Mouse (Mus musculus) kidney, embryonic 14.5 days (tissue): ENCODE results near the gene Col27a1. TPM values are rescaled to one million over a fixed set of nuclear protein-coding genes. Genes with fewer than 3 reads are reported as not detected.

Source experiments
- ATAC-seq: fragments of 200-750 bp; cut with Nextera tagmentation; 2 replicates; pipeline ENCODE4 v1.8.0; 2017; ENCODE audit warnings: moderate number of reproducible peaks, mild to moderate bottlenecking, moderate TSS enrichment, moderate library complexity; ENCODE audit not compliant: low FRiP score, low TSS enrichment
- H3K27ac ChIP-seq: fragments of 300-500 bp; sonication (generic); 2 replicates; pipeline ENCODE4 v1.5.1; 2014; ENCODE audit warnings: low read depth, mild to moderate bottlenecking, low read length, moderate library complexity, mixed read lengths
- H3K27me3 ChIP-seq: fragments of 300-500 bp; sonication (generic); 2 replicates; pipeline ENCODE4 v1.6.1; 2014; ENCODE audit warnings: mild to moderate bottlenecking, low read length; ENCODE audit not compliant: control insufficient read depth, insufficient read depth
- H3K36me3 ChIP-seq: fragments of 300-500 bp; sonication (generic); 2 replicates; pipeline ENCODE4 v1.6.1; 2014; ENCODE audit warnings: low read length, mixed read lengths; ENCODE audit not compliant: control insufficient read depth, insufficient read depth
- H3K4me1 ChIP-seq: fragments of 300-500 bp; sonication (generic); 2 replicates; pipeline ENCODE4 v1.6.1; 2014; ENCODE audit warnings: low read length, mixed read lengths; ENCODE audit not compliant: control insufficient read depth, insufficient read depth
- H3K4me2 ChIP-seq: fragments of 300-500 bp; sonication (generic); replicated peaks from 2 replicates; pipeline ENCODE4 v1.6.1; 2014; ENCODE audit warnings: low read depth, mild to moderate bottlenecking, low read length
- H3K4me3 ChIP-seq: fragments of 300-500 bp; sonication (generic); 2 replicates; pipeline ENCODE4 v1.5.1; 2014; ENCODE audit warnings: mild to moderate bottlenecking, low read length
- H3K9ac ChIP-seq: fragments of 300-500 bp; sonication (generic); 2 replicates; pipeline ENCODE4 v1.6.1; 2014; ENCODE audit warnings: low read depth, mild to moderate bottlenecking, low read length, moderate library complexity
- H3K9me3 ChIP-seq: fragments of 300-500 bp; sonication (generic); 2 replicates; pipeline ENCODE4 v1.6.1; 2016; ENCODE audit warnings: low read length; ENCODE audit not compliant: control insufficient read depth
- WGBS: fragments of 180-500 bp; shearing (Covaris S2); extraction: QIAGEN DNeasy Blood & Tissue Kit; methylation state at CpG from one replicate; pipeline ENCODE4 v1.1.7; 2014; 5-methylcytosine and 5-hydroxymethylcytosine counted together
- polyA plus RNA-seq: library from polyadenylated mRNA; unstranded; fragments of >200 nt; fragmentation: Nextera tagmentation; extraction: Ambion mirVana; gene quantifications from 2 replicates; pipeline ENCODE4 v1.2.1, GENCODE M21; 2014

Col27a1 gene
- 8.8 and 10.6 TPM in 2 replicates for polyA plus RNA-seq

- Histone ChIP-seq H3K9me3 (no peaks in the 10 kb centered on the region), H3K36me3 (no peaks in the 10 kb centered on the region), H3K4me2 (peak within 1 kb of the TSS; percentile 99), H3K9ac (peak within 1 kb of the TSS; percentile 60), H3K27me3 (peaks cover 25% of the 10 kb centered on the region), H3K4me1 (peaks cover 17% of the 10 kb centered on the region; the same call in 1 of the 2 replicates), H3K27ac (no peak within 1 kb of the TSS), H3K4me3 (peak within 1 kb of the TSS; percentile 69)
- WGBS, result under 1% methylated on average over 48 of the region's 61 CpGs
- ATAC-seq, result peak; percentile 53
Measured at GRCm38 (mm10) chr4:63213907-63214621, at the start of gene Col27a1. Gene Col27a1, plus strand, starts transcription at chr4:63214004.

- Histone ChIP-seq H3K4me1 (no peaks in the 10 kb centered on the region), H3K27ac (no peak overlapping the region), H3K27me3 (no peaks in the 10 kb centered on the region; the same call in 1 of the 2 replicates), H3K36me3 (no peaks in the 10 kb centered on the region), H3K4me2 (no peak overlapping the region), H3K4me3 (no peak overlapping the region), H3K9ac (no peak overlapping the region), H3K9me3 (no peaks in the 10 kb centered on the region)
- WGBS, result 79% methylated on average over 4 of the region's 4 CpGs
- no peak for ATAC-seq
Measured at GRCm38 (mm10) chr4:63165636-63166035, 48.2 kb upstream of the Col27a1 start.

DNA sequence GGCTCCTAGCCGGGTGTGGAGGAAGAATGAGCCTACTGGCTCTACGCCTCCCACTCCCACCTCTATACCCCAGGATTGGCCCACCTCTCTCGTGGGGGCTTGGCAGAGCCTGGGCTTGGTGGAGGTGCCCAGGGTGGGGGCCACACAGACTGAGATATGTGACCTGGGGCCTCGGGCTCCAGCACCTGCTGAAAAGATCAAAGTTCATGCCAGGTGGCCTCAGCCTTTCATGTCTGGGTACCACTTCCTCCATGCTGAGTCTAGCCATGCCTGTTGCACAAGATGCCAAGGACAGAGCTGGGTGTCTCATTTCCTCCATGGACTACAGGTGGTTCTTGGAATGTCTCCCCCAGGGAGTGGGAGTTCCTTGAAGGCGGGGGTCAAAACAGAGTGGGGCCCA is 47.5 kb upstream of the Col27a1 start:
- Histone ChIP-seq H3K9ac (no peak overlapping the region), H3K4me3 (no peak overlapping the region), H3K27ac (peak overlapping the region; percentile 8; the same call in 1 of the 2 replicates)

DNA sequence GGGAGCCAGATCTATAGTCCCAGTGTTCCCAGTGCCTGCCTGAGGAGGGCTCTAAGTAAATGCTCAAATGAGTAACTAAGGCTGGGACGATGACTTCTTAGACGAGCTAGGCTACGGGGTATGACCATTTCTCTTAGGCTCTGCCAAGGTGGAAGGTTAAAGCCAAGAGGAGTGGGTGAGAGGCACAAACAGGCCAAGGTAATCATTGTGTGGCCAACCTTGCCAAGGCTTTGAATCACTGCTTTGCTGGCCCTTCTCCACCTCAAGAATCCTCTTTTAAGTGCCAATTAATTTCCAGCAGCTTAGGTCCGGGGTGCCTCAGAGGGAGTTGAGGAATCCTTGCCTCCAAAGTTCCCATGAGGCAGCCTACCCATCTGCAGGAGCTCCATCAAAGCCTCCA is 43.7 kb upstream of the Col27a1 start:
- ATAC-seq, result no peak
- no peak overlapping the region for H3K27ac ChIP-seq
- H3K27me3 ChIP-seq, result no peaks in the 10 kb centered on the region; the same call in 1 of the 2 replicates
- H3K4me1 ChIP-seq, result no peaks in the 10 kb centered on the region
- H3K9me3 ChIP-seq, result peaks cover 3% of the 10 kb centered on the region; the same call in 1 of the 2 replicates
- H3K9ac ChIP-seq, result peak overlapping the region; percentile 53; the same call in 1 of the 2 replicates
- peak overlapping the region; percentile 49 for H3K4me2 ChIP-seq
- no peaks in the 10 kb centered on the region for H3K36me3 ChIP-seq
- H3K4me3 ChIP-seq, result peak overlapping the region; percentile 37
- 84% methylated on average over 4 of the region's 4 CpGs for WGBS

More for the DNA sequence above, 47.5 kb upstream of the Col27a1 start:
- no peaks in the 10 kb centered on the region for H3K4me1 ChIP-seq
- H3K36me3 ChIP-seq, result no peaks in the 10 kb centered on the region
- H3K27me3 ChIP-seq, result no peaks in the 10 kb centered on the region; the same call in 1 of the 2 replicates
- H3K9me3 ChIP-seq, result no peaks in the 10 kb centered on the region
- WGBS, result 79% methylated on average over 5 of the region's 5 CpGs
- H3K4me2 ChIP-seq, result no peak overlapping the region
- no peak for ATAC-seq

- peak overlapping the region; percentile 37 for H3K4me3 ChIP-seq
- peak overlapping the region; percentile 89 for H3K27ac ChIP-seq
- WGBS, result 43% methylated on average over 24 of the region's 24 CpGs
- peak overlapping the region; percentile 53 for H3K9ac ChIP-seq
- peak overlapping the region; percentile 49 for H3K4me2 ChIP-seq
- H3K9me3 ChIP-seq, result peaks cover 3% of the 10 kb centered on the region; the same call in 1 of the 2 replicates
- H3K4me1 ChIP-seq, result no peaks in the 10 kb centered on the region
- peak; percentile 43 for ATAC-seq
- no peaks in the 10 kb centered on the region for H3K36me3 ChIP-seq
- no peaks in the 10 kb centered on the region; the same call in 1 of the 2 replicates for H3K27me3 ChIP-seq
Measured at GRCm38 (mm10) chr4:63171122-63171521, 42.7 kb upstream of the Col27a1 start.

- peak within 1 kb of the TSS; percentile 53 for H3K9ac ChIP-seq
- H3K9me3 ChIP-seq, result peaks cover 3% of the 10 kb centered on the region; the same call in 1 of the 2 replicates
- WGBS, result 57% methylated on average over 4 of the region's 4 CpGs
- peak within 1 kb of the TSS; percentile 89 for H3K27ac ChIP-seq
- H3K4me3 ChIP-seq, result peak within 1 kb of the TSS; percentile 37
- H3K4me2 ChIP-seq, result peak within 1 kb of the TSS; percentile 49
- no peaks in the 10 kb centered on the region for H3K4me1 ChIP-seq
- peak; percentile 91 for ATAC-seq
- H3K36me3 ChIP-seq, result no peaks in the 10 kb centered on the region
- H3K27me3 ChIP-seq, result no peaks in the 10 kb centered on the region; the same call in 1 of the 2 replicates
Measured at GRCm38 (mm10) chr4:63171969-63172685, 41.7 kb upstream of the Col27a1 start, which contains the start of gene Kif12. Gene Kif12, minus strand, starts transcription at chr4:63172131.

- H3K4me1 ChIP-seq, result peaks cover 7% of the 10 kb centered on the region; the same call in 1 of the 2 replicates
- no peak overlapping the region for H3K9ac ChIP-seq
- ATAC-seq, result peak; percentile 93
- no peaks in the 10 kb centered on the region for H3K36me3 ChIP-seq
- no peaks in the 10 kb centered on the region for H3K27me3 ChIP-seq
- H3K4me2 ChIP-seq, result no peak overlapping the region
- H3K27ac ChIP-seq, result no peak overlapping the region
- no peaks in the 10 kb centered on the region for H3K9me3 ChIP-seq
- WGBS, result 6% methylated on average over 5 of the region's 5 CpGs
- no peak overlapping the region for H3K4me3 ChIP-seq
Measured at GRCm38 (mm10) chr4:63181556-63181955, 32.2 kb upstream of the Col27a1 start.

DNA sequence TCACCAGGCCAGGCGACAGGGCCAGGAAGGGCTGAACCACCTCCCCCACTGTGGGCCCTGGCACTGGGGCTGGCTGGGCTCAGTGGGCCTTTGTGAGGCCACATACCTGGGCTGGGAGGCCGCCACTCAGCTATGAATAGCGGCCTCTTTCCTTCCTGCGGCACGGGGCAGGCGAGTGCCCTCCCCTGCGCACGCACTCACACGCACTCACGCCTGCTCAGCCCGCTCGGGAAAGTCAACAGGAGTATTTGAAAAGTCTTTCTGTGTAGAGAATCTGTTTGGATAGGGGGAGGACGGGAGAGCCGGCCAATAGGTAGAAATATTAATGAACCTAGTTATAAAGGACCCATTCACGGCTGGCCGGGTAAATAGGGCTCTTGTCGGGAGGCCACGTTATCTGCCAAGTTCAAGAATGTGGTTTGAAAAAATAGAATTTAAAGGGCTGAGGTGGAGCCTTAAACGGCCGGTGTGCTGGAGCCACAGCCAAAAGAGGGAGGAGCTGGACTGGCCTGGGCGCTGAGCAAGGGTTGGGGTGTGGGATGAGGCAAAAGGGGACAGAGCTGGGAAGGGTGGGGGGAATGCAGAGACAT is 27.4 kb upstream of the Col27a1 start:
- H3K4me3 ChIP-seq, result no peak overlapping the region
- peak; percentile 58; the same call in 1 of the 2 replicates for ATAC-seq
- no peak overlapping the region for H3K9ac ChIP-seq
- WGBS, result 41% methylated on average over 21 of the region's 21 CpGs
- no peaks in the 10 kb centered on the region for H3K36me3 ChIP-seq
- peaks cover 11% of the 10 kb centered on the region; the same call in 1 of the 2 replicates for H3K4me1 ChIP-seq
- H3K9me3 ChIP-seq, result no peaks in the 10 kb centered on the region
- H3K4me2 ChIP-seq, result no peak overlapping the region
- no peaks in the 10 kb centered on the region for H3K27me3 ChIP-seq
- peak overlapping the region; percentile 7; the same call in 1 of the 2 replicates for H3K27ac ChIP-seq
